Mouse (Mus musculus): ENCODE data around the gene St6galnac5. TPM values are rescaled to one million over a fixed set of nuclear protein-coding genes. Genes with fewer than 3 reads are reported as not detected.

Gene St6galnac5
- polyA plus RNA-seq, 1 experiment from 2014 or later: 1.7 TPM

GRCm38 (mm10) chr3:152979481-152980092 is 2.5 kb downstream of the St6galnac5 start:
- Histone ChIP-seq H3K36me3 (no peaks in the 10 kb centered on the region), H3K4me3 (replicated peaks) (no peak overlapping the region), H3K27me3 (replicated peaks) (peaks cover 31% of the 10 kb centered on the region), H3K9me3 (no peaks in the 10 kb centered on the region), H3K4me2 (no peak overlapping the region), H3K4me1 (peaks cover 15% of the 10 kb centered on the region), H3K27ac (no peak overlapping the region), H3K9ac (no peak overlapping the region)
- 0 out of 2 replicates have a peak, but pooled peaks have one; percentile 43 for ATAC-seq (ENCODE audit: insufficient read depth, low FRiP score, low read depth)
- 63% methylated on average over 11 of the region's 11 CpGs for WGBS

GRCm38 (mm10) chr3:152971373-152971772 is 10.7 kb downstream of the St6galnac5 start:
- no peak overlapping the region for H3K9ac ChIP-seq
- WGBS: 83% methylated on average over 4 of the region's 4 CpGs
- H3K4me2 ChIP-seq: no peak overlapping the region
- H3K4me1 ChIP-seq: no peaks in the 10 kb centered on the region
- H3K4me3 ChIP-seq (replicated peaks): no peak overlapping the region
- no peaks in the 10 kb centered on the region for H3K36me3 ChIP-seq
- ATAC-seq (ENCODE audit: insufficient read depth, low FRiP score, low read depth): no peak
- no peak overlapping the region for H3K27ac ChIP-seq
- no peaks in the 10 kb centered on the region for H3K9me3 ChIP-seq
- H3K27me3 ChIP-seq (replicated peaks): 0 out of 2 replicates have a peak, but pooled peaks cover 5% of the 10 kb centered on the region

GRCm38 (mm10) chr3:152969774-152970347 is 12.2 kb downstream of the St6galnac5 start:
- H3K9ac ChIP-seq: no peak overlapping the region
- WGBS: 56% methylated on average over 16 of the region's 16 CpGs
- no peak for ATAC-seq (ENCODE audit: insufficient read depth, low FRiP score, low read depth)
- no peak overlapping the region for H3K27ac ChIP-seq
- 0 out of 2 replicates have a peak, but pooled peaks cover 5% of the 10 kb centered on the region for H3K27me3 ChIP-seq (replicated peaks)
- no peaks in the 10 kb centered on the region for H3K9me3 ChIP-seq
- H3K4me3 ChIP-seq (replicated peaks): no peak overlapping the region
- H3K36me3 ChIP-seq: no peaks in the 10 kb centered on the region
- no peak overlapping the region for H3K4me2 ChIP-seq
- no peaks in the 10 kb centered on the region for H3K4me1 ChIP-seq

- Histone ChIP-seq H3K4me2 (no peak overlapping the region), H3K4me1 (no peaks in the 10 kb centered on the region), H3K36me3 (no peaks in the 10 kb centered on the region), H3K9ac (no peak overlapping the region), H3K9me3 (no peaks in the 10 kb centered on the region), H3K27ac (no peak overlapping the region), H3K27me3 (replicated peaks) (no peaks in the 10 kb centered on the region), H3K4me3 (replicated peaks) (no peak overlapping the region)
- 62% methylated on average over 10 of the region's 10 CpGs for WGBS
- ATAC-seq (ENCODE audit: insufficient read depth, low FRiP score, low read depth): no peak
These were observed 20.1 kb downstream of the St6galnac5 start for GRCm38 (mm10) chr3:152961855-152962376.

GRCm38 (mm10) chr3:152958358-152959150 is 23.5 kb downstream of the St6galnac5 start:
- ATAC-seq (ENCODE audit: insufficient read depth, low FRiP score, low read depth): no peak
- 58% methylated on average over 11 of the region's 11 CpGs for WGBS
- H3K27me3 ChIP-seq (replicated peaks): no peaks in the 10 kb centered on the region

GRCm38 (mm10) chr3:152956771-152957170 is 25.3 kb downstream of the St6galnac5 start:
- 75% methylated on average over 4 of the region's 4 CpGs for WGBS
- H3K4me2 ChIP-seq: no peak overlapping the region
- no peak overlapping the region for H3K4me3 ChIP-seq (replicated peaks)
- H3K27me3 ChIP-seq (replicated peaks): no peaks in the 10 kb centered on the region
- H3K9ac ChIP-seq: no peak overlapping the region
- H3K36me3 ChIP-seq: no peaks in the 10 kb centered on the region
- no peaks in the 10 kb centered on the region for H3K9me3 ChIP-seq
- no peak for ATAC-seq (ENCODE audit: insufficient read depth, low FRiP score, low read depth)
- no peak overlapping the region for H3K27ac ChIP-seq
- H3K4me1 ChIP-seq: no peaks in the 10 kb centered on the region

More at GRCm38 (mm10) chr3:152958358-152959150, 23.5 kb downstream of the St6galnac5 start:
- H3K4me2 ChIP-seq: no peak overlapping the region
- no peak overlapping the region for H3K9ac ChIP-seq
- no peak overlapping the region for H3K4me3 ChIP-seq (replicated peaks)
- H3K36me3 ChIP-seq: no peaks in the 10 kb centered on the region
- H3K9me3 ChIP-seq: no peaks in the 10 kb centered on the region
- no peaks in the 10 kb centered on the region for H3K4me1 ChIP-seq
- H3K27ac ChIP-seq: no peak overlapping the region

GRCm38 (mm10) chr3:152956038-152956437 is 26.0 kb downstream of the St6galnac5 start:
- Histone ChIP-seq H3K27me3 (replicated peaks) (no peaks in the 10 kb centered on the region), H3K27ac (no peak overlapping the region), H3K9me3 (no peaks in the 10 kb centered on the region), H3K4me2 (no peak overlapping the region), H3K36me3 (no peaks in the 10 kb centered on the region), H3K4me1 (no peaks in the 10 kb centered on the region), H3K9ac (no peak overlapping the region), H3K4me3 (replicated peaks) (no peak overlapping the region)
- no peak for ATAC-seq (ENCODE audit: insufficient read depth, low FRiP score, low read depth)
- WGBS: 57% methylated on average over 5 of the region's 5 CpGs

GRCm38 (mm10) chr3:152951634-152952545 is 30.2 kb downstream of the St6galnac5 start:
- Histone ChIP-seq H3K9ac (no peak overlapping the region), H3K4me1 (no peaks in the 10 kb centered on the region), H3K27ac (no peak overlapping the region), H3K4me3 (replicated peaks) (no peak overlapping the region), H3K36me3 (no peaks in the 10 kb centered on the region), H3K4me2 (no peak overlapping the region), H3K9me3 (no peaks in the 10 kb centered on the region), H3K27me3 (replicated peaks) (no peaks in the 10 kb centered on the region)
- WGBS: 51% methylated on average over 11 of the region's 11 CpGs
- no peak for ATAC-seq (ENCODE audit: insufficient read depth, low FRiP score, low read depth)

- no peaks in the 10 kb centered on the region for H3K36me3 ChIP-seq
- WGBS: 92% methylated on average over 9 of the region's 9 CpGs
These were observed 31.1 kb downstream of the St6galnac5 start for GRCm38 (mm10) chr3:152950914-152951313.

GRCm38 (mm10) chr3:152950299-152950698 is 31.7 kb downstream of the St6galnac5 start:
- H3K9me3 ChIP-seq: no peaks in the 10 kb centered on the region
- no peaks in the 10 kb centered on the region for H3K36me3 ChIP-seq
- H3K27me3 ChIP-seq (replicated peaks): no peaks in the 10 kb centered on the region
- H3K4me3 ChIP-seq (replicated peaks): no peak overlapping the region
- H3K4me2 ChIP-seq: no peak overlapping the region
- H3K4me1 ChIP-seq: no peaks in the 10 kb centered on the region
- no peak overlapping the region for H3K9ac ChIP-seq
- ATAC-seq (ENCODE audit: insufficient read depth, low FRiP score, low read depth): no peak
- WGBS: 88% methylated on average over 5 of the region's 5 CpGs
- H3K27ac ChIP-seq: no peak overlapping the region

More at GRCm38 (mm10) chr3:152950914-152951313, 31.1 kb downstream of the St6galnac5 start:
- Histone ChIP-seq H3K4me3 (replicated peaks) (no peak overlapping the region), H3K27me3 (replicated peaks) (no peaks in the 10 kb centered on the region), H3K4me2 (no peak overlapping the region), H3K4me1 (no peaks in the 10 kb centered on the region), H3K9me3 (no peaks in the 10 kb centered on the region), H3K27ac (no peak overlapping the region), H3K9ac (no peak overlapping the region)
- ATAC-seq (ENCODE audit: insufficient read depth, low FRiP score, low read depth): no peak

- Histone ChIP-seq H3K27ac (no peak overlapping the region), H3K4me3 (replicated peaks) (no peak overlapping the region), H3K4me1 (no peaks in the 10 kb centered on the region), H3K9ac (no peak overlapping the region), H3K27me3 (replicated peaks) (no peaks in the 10 kb centered on the region), H3K36me3 (no peaks in the 10 kb centered on the region), H3K9me3 (no peaks in the 10 kb centered on the region), H3K4me2 (no peak overlapping the region)
- 88% methylated on average over 15 of the region's 15 CpGs for WGBS
- ATAC-seq (ENCODE audit: insufficient read depth, low FRiP score, low read depth): no peak
These were observed 32.7 kb downstream of the St6galnac5 start for GRCm38 (mm10) chr3:152949233-152949777.
